Mouse (Mus musculus) forebrain, embryonic 15.5 days (tissue): ENCODE measurements around the gene Sv2b. TPM values are rescaled to one million over a fixed set of nuclear protein-coding genes. Genes with fewer than 3 reads are reported as not detected.
"Not testable (repeated sequence)": the region's sequence is repeated elsewhere in the genome, so short reads cannot be mapped to it uniquely, and the experiment has no call there.

Source experiments
- ATAC-seq: fragments of 200-750 bp; cut with Nextera tagmentation; replicated peaks from 2 replicates; pipeline ENCODE4 v1.8.0; 2017; ENCODE audit warnings: mild to moderate bottlenecking, moderate TSS enrichment, moderate library complexity
- H3K27ac ChIP-seq: fragments of 300-500 bp; sonication (generic); replicated peaks from 2 replicates; pipeline ENCODE4 v1.5.1; 2015; ENCODE audit warnings: mild to moderate bottlenecking, inconsistent platforms
- H3K27me3 ChIP-seq: fragments of 300-500 bp; sonication (generic); 2 replicates; pipeline ENCODE4 v1.6.1; 2015; ENCODE audit warnings: inconsistent platforms
- H3K36me3 ChIP-seq: fragments of 300-500 bp; sonication (generic); 2 replicates; pipeline ENCODE4 v1.6.1; 2015; ENCODE audit warnings: mild to moderate bottlenecking, inconsistent platforms
- H3K4me1 ChIP-seq: fragments of 300-500 bp; sonication (generic); 2 replicates; pipeline ENCODE4 v1.6.1; 2015; ENCODE audit warnings: inconsistent platforms
- H3K4me2 ChIP-seq: fragments of 300-500 bp; sonication (generic); replicated peaks from 2 replicates; pipeline ENCODE4 v1.6.1; 2015; ENCODE audit warnings: mild to moderate bottlenecking, inconsistent platforms
- H3K4me3 ChIP-seq: fragments of 300-500 bp; sonication (generic); 2 replicates; pipeline ENCODE4 v1.5.1; 2015; ENCODE audit warnings: mild to moderate bottlenecking, inconsistent platforms
- H3K9ac ChIP-seq: fragments of 300-500 bp; sonication (generic); replicated peaks from 2 replicates; pipeline ENCODE4 v1.6.1; 2015; ENCODE audit warnings: mild to moderate bottlenecking, inconsistent platforms
- H3K9me3 ChIP-seq: fragments of 300-500 bp; sonication (generic); 2 replicates; pipeline ENCODE4 v1.6.1; 2016; ENCODE audit warnings: inconsistent platforms
- WGBS: fragments of 180-500 bp; shearing (Covaris S2); methylation state at CpG from one replicate; pipeline ENCODE4 v1.1.7; 2015; ENCODE audit warnings: mixed read lengths; 5-methylcytosine and 5-hydroxymethylcytosine counted together
- polyA plus RNA-seq: library from polyadenylated mRNA; unstranded; fragments of >200 nt; fragmentation: Nextera tagmentation; extraction: Ambion mirVana; gene quantifications from 2 replicates; pipeline ENCODE4 v1.2.1, GENCODE M21; 2015

Gene Sv2b
- 9.7 and 10.0 TPM in 2 replicates for polyA plus RNA-seq

DNA sequence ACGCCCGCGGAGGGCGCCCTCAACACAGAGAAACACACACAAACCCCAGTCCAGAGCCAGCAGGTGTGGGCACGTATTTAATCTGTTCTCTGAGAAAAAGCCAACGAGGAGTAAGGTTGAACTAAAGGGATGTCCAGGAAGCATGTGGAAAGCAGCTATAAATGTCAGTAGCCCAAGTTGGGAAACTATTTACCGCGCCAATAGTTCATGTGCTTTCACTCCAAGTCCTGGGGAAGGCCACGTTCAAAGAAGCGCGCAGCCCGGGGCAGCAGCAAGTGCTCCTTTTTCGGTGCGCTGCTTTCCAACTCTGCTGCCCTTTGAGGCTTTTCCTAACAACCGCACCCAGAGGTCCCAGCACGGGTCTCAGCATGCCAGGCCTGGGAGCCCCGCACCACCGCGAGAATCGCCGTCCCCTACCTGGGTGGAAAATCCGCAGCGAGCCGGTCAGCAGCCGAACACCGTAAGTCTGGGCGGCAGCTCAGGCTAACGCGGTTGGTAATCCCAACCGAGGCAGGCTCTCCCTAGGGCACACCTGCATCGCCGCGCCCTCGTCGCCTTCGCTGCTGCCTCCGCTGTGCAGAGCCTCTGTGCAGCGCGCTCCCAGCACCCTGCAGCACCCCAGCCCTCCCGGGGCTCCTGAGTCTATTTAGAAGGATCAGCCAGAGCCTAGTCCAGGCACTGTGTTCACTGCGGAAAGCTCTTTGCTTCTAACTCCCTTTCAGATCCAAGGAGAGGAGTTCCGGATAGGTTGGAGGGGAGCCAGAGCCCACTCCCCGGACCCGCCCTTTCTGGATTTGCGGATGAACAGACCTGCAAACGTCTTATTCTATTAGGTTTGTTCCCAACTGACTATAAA is at the start of gene Sv2b:
TSS of gene Sv2b (minus strand) at position 806 of the 856 bp plus-strand sequence.
- WGBS = under 1% methylated on average over 46 of the region's 46 CpGs
- ATAC-seq = peak; percentile 79

DNA sequence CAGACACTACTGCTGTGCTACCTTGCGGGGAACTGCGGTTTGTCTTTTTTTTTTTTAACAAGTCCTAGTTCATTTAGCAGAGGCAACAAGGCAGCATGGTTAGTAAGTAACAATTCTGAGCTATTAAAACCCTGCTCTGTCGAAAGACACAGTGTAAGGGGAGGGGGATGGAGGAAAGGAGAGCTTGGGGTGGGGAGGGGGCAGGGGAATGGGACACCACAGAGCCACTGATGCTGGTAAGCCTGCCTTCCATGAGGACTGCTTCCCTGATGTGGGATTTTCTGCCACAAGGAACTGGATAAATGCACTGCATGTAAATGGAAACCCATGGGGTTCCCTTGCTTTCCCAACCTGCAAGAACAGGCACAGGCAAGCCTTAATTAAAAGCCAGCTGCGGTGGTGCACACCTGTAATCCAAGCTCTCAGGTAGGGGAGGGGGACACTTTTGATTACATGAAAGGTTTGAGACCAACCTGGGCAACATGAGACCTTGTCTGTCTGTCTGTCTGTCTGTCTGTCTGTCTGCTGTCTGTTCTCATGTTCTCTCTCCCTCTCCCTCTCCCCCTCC is 49.3 kb upstream of the Sv2b start:
- WGBS = 29% methylated on average over 4 of the region's 4 CpGs
- no peak overlapping the region for H3K27ac ChIP-seq
- H3K27me3 ChIP-seq = no peaks in the 10 kb centered on the region
- no peak overlapping the region for H3K4me3 ChIP-seq
- peaks cover 6% of the 10 kb centered on the region; the same call in 1 of the 2 replicates for H3K4me1 ChIP-seq
- no peak for ATAC-seq
- H3K4me2 ChIP-seq = no peak overlapping the region
- no peaks in the 10 kb centered on the region for H3K36me3 ChIP-seq
- H3K9me3 ChIP-seq = no peaks in the 10 kb centered on the region
- H3K9ac ChIP-seq = no peak overlapping the region

More for the DNA sequence above, at the start of gene Sv2b:
- peak within 1 kb of the TSS; percentile 58 for H3K9ac ChIP-seq
- H3K4me2 ChIP-seq = peak within 1 kb of the TSS; percentile 100
- no peaks in the 10 kb centered on the region for H3K36me3 ChIP-seq
- peaks cover 8% of the 10 kb centered on the region; the same call in 1 of the 2 replicates for H3K27me3 ChIP-seq
- no peak within 1 kb of the TSS for H3K27ac ChIP-seq
- peaks cover 16% of the 10 kb centered on the region for H3K4me1 ChIP-seq
- no peaks in the 10 kb centered on the region for H3K9me3 ChIP-seq
- peak within 1 kb of the TSS; percentile 51 for H3K4me3 ChIP-seq

DNA sequence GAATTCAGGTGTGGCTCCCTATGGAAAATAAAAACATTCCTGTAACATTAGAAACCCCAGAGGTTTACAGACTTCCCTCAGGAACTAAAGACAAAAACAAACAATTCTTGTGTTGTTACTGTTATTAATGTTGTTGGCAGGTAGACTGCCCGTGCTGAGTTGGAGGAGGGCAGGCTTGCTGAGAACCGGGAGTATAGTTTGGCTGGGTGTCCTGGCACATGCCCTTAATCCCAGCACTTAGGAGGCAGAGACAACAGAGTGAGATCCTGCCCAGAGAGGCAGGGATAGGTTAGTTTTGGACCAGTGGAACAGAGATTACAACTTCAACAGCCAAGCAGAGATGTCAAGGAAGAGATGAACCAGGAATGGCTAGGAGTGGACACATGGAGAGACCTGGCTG is 46.5 kb upstream of the Sv2b start:
- no peak for ATAC-seq
- Histone ChIP-seq H3K4me2 (no peak overlapping the region), H3K27ac (no peak overlapping the region), H3K4me1 (peaks cover under 1% of the 10 kb centered on the region; the same call in 1 of the 2 replicates), H3K9me3 (no peaks in the 10 kb centered on the region), H3K27me3 (no peaks in the 10 kb centered on the region), H3K36me3 (no peaks in the 10 kb centered on the region), H3K4me3 (no peak overlapping the region), H3K9ac (no peak overlapping the region)
- WGBS = 65% methylated on average over 2 of the region's 2 CpGs

DNA sequence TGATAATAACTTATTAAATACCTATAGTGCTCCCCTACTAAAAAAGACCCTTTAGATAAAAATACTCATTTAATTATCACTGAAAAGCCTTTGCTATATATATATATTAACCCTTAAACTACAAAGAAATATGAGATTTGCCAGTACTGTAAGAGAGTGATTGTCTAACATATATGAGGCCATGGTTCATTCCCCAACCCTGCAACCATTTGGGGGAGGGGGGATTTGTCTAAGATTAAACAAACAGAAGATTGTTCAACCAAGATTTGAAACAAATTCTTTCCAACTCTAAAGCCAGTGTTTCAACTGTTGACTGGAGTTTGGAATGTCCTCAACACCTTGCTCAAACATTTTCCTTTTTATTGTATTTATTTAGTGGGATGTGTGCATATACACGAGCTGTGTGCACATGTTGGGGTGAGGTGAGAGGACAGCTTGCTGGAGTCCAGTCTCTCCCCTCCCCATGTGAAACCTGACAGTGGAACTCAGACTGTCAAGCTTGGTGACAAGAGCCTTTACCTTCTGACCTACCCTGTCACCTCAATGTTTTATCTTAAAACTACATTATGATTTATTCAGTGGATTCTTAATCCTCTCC is 43.8 kb upstream of the Sv2b start:
- WGBS = 73% methylated on average over 1 of the region's 1 CpGs
- H3K9ac ChIP-seq = no peak overlapping the region
- ATAC-seq = no peak
- no peaks in the 10 kb centered on the region for H3K36me3 ChIP-seq
- H3K27ac ChIP-seq = no peak overlapping the region
- H3K4me3 ChIP-seq = no peak overlapping the region
- H3K4me2 ChIP-seq = no peak overlapping the region
- no peaks in the 10 kb centered on the region for H3K9me3 ChIP-seq
- H3K4me1 ChIP-seq = no peaks in the 10 kb centered on the region
- no peaks in the 10 kb centered on the region for H3K27me3 ChIP-seq

DNA sequence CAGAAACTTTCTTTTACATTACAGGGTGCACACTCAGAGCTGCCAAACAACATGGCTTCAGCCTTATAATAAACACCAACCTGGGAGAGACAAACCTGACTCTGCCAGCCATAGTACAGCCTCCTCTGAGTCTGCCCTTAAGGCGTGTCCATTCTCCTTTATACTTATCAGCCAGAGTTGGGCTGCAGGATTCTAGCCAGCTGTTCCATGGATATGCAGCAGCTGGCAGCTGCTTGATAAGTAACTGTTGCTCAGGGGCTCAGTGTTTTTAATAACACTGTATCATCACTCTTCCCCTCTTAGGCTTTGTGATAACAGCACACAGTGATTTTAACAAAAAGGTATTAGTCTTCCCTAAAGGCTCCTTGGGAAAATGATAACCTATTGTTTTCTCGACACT is 41.1 kb upstream of the Sv2b start:
- no peak overlapping the region for H3K27ac ChIP-seq
- H3K27me3 ChIP-seq = no peaks in the 10 kb centered on the region
- H3K9me3 ChIP-seq = no peaks in the 10 kb centered on the region
- WGBS = 76% methylated on average over 2 of the region's 2 CpGs
- no peak for ATAC-seq
- H3K4me1 ChIP-seq = no peaks in the 10 kb centered on the region
- H3K36me3 ChIP-seq = no peaks in the 10 kb centered on the region
- no peak overlapping the region for H3K9ac ChIP-seq
- H3K4me2 ChIP-seq = no peak overlapping the region
- H3K4me3 ChIP-seq = no peak overlapping the region

DNA sequence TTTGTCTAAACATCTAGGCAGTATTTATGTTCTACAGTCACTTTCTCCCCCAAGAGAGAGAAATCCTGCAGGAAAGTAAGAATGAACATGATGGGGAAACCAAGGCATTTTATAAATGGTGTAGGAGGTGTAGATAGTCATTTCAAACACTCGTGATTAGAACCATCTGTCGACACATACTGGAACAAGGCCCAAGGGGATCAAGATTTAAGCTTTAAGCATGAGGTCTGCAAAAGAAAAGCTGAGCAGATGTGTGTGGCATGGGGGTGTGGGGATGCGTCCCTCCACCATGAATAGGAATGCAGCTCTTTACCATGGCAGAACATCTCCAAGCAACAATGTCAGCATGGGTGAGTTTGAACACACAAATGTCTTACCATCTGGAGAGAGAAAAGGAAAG is 23.2 kb upstream of the Sv2b start:
- Histone ChIP-seq H3K4me2 (no peak overlapping the region), H3K4me1 (peaks cover 18% of the 10 kb centered on the region), H3K36me3 (no peaks in the 10 kb centered on the region), H3K9ac (no peak overlapping the region), H3K4me3 (no peak overlapping the region), H3K9me3 (no peaks in the 10 kb centered on the region), H3K27ac (no peak overlapping the region), H3K27me3 (no peaks in the 10 kb centered on the region)
- no peak for ATAC-seq
- WGBS = 49% methylated on average over 3 of the region's 3 CpGs

DNA sequence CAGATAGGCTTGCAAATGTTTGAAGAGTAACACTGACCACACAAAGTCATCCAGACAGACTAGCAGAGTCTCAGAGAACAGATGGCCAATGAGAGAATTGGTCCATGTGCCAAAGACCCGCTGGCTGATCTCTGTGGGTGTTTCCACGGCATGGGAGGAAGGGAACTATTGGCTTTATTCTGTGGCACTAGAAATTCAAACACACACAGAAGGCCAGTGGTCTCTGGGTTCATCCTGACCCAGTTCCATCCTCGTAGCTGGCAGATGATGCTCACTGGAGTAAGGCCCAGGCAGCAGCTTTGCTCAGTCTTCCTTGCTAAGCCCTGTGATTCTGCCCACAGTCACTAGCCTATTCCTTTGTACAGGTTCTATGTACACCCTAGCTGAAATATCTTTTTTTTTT is 20.7 kb upstream of the Sv2b start:
- Histone ChIP-seq H3K4me2 (no peak overlapping the region), H3K4me1 (peaks cover 18% of the 10 kb centered on the region), H3K9me3 (no peaks in the 10 kb centered on the region), H3K27me3 (no peaks in the 10 kb centered on the region), H3K36me3 (no peaks in the 10 kb centered on the region), H3K4me3 (no peak overlapping the region), H3K27ac (peak overlapping the region; percentile 76), H3K9ac (no peak overlapping the region)
- ATAC-seq = peak; percentile 66
- WGBS = 30% methylated on average over 3 of the region's 3 CpGs

DNA sequence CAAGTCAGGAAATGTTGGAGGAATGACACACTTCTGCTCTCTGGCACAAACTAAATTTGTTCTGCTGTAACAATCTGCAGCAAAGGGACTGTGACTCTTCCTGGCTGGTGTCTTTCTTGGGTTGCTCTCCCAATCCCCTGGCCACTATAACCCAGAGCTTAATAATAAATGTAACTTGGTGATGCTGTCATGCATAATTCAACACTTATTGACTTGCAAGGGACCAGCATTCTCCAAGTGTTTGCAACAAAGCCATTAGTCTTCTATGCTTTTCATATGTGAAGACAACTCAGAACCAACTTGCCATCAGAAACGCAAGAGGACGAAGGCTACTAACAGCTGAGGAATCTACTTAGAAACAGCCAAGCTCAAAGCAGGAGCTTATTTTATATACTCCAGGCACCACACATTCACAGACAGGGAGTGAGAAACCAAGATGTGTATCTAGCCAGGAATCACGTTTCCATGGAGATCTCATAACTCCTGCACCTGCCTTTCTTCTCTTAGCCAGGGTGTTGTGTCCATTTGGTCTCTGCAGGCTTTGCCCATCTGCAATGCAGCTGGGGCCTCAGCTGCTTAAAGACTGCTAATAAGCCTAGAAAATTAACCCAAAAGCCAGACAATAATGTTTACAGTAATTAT is 19.8 kb upstream of the Sv2b start:
- peak; percentile 79 for ATAC-seq
- H3K27ac ChIP-seq = peak overlapping the region; percentile 76
- no peaks in the 10 kb centered on the region for H3K27me3 ChIP-seq
- peaks cover 18% of the 10 kb centered on the region for H3K4me1 ChIP-seq
- H3K9ac ChIP-seq = no peak overlapping the region
- no peak overlapping the region for H3K4me2 ChIP-seq
- H3K36me3 ChIP-seq = no peaks in the 10 kb centered on the region
- no peaks in the 10 kb centered on the region for H3K9me3 ChIP-seq
- WGBS = 29% methylated on average over 3 of the region's 3 CpGs
- H3K4me3 ChIP-seq = no peak overlapping the region

DNA sequence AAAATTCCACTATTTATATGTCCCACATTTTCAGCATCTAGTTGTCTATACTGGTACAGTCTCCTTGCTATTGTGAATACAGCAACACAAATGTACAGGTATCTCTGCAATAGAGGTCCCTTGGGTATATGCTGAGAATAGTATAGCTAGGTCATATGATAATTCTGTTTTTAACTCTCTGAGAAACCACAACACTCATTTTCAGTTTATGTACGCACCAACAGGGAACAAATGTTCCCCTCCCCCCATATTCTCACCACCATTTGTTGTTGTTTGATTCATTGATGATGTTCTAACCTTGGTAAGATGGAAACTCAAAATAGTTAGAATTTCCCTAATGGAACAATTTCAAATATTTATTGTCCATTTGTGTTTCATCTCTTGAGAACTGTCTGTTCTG is 16.2 kb upstream of the Sv2b start:
- no peak overlapping the region for H3K9ac ChIP-seq
- 97% methylated on average over 1 of the region's 1 CpGs for WGBS

DNA sequence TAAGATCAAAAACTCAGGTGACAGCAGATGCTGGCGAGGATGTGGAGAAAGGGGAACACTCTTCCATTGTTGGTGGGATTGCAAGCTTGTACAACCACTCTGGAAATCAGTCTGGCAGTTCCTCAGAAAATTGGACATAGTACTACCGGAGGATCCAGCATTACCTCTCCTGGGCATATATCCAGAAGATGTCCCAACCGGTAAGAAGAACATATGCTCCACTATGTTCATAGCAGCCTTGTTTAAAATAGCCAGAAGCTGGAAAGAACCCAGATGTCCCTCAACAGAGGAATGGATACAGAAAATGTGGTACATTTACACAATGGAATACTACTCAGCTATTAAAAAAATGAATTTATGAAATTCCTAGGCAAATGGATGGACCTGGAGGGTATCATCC is 13.7 kb upstream of the Sv2b start:
- not testable (repeated sequence) for H3K9ac ChIP-seq, H3K4me1 ChIP-seq, ATAC-seq, H3K4me3 ChIP-seq, H3K36me3 ChIP-seq, H3K9me3 ChIP-seq, H3K4me2 ChIP-seq, H3K27ac ChIP-seq, H3K27me3 ChIP-seq
- 76% methylated on average over 3 of the region's 3 CpGs for WGBS

More for the DNA sequence above, 16.2 kb upstream of the Sv2b start:
- no peak overlapping the region for H3K27ac ChIP-seq
- no peaks in the 10 kb centered on the region for H3K36me3 ChIP-seq
- no peak overlapping the region for H3K4me2 ChIP-seq
- H3K9me3 ChIP-seq = no peaks in the 10 kb centered on the region
- no peak overlapping the region for H3K4me3 ChIP-seq
- no peak for ATAC-seq
- H3K4me1 ChIP-seq = peaks cover 18% of the 10 kb centered on the region
- no peaks in the 10 kb centered on the region for H3K27me3 ChIP-seq

DNA sequence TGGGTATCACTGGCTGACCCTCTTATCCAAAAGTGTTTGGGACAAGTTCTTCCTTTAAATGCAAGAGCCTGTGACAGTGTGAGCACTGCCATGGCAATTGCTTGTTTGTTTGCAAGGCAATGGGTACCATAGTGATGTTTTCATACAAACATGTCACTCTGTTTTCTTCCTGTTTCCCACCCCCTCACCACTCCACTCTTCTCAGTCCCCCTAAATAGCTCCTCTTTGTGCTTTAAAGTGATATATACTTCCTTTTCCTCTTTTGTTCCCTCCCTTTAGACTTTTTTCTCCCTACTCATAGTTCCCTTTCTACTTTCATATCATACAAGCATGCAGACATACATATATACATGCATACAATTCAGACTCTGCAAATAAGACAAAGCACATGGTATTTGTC is 10.9 kb upstream of the Sv2b start:
- H3K4me3 ChIP-seq = no peak overlapping the region
- H3K4me1 ChIP-seq = no peaks in the 10 kb centered on the region
- H3K27me3 ChIP-seq = no peaks in the 10 kb centered on the region
- H3K9ac ChIP-seq = no peak overlapping the region
- ATAC-seq = no peak
- no peaks in the 10 kb centered on the region for H3K36me3 ChIP-seq
- H3K4me2 ChIP-seq = no peak overlapping the region
- H3K27ac ChIP-seq = no peak overlapping the region
- H3K9me3 ChIP-seq = no peaks in the 10 kb centered on the region

DNA sequence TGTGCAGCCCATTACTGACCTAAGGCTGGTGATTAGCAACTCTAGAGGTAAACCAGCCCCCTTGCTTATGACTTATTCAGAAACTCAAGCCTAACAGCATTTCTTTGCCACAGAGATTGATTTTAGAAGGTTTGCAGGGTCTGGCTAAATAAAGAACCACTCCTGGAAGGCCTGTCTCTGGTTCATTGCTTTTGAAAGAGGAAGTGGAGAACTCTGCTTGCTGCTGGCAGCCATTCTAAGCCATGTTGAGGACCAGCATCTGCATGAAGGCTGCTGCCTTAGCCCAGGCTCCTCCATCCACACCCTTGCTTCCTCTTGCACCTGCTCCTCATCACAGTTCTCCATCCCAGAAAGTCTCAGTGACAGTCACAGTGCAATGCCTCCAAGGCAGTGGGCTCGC is 9.3 kb upstream of the Sv2b start:
- Histone ChIP-seq H3K36me3 (no peaks in the 10 kb centered on the region), H3K27me3 (no peaks in the 10 kb centered on the region), H3K27ac (no peak overlapping the region), H3K9me3 (no peaks in the 10 kb centered on the region), H3K4me2 (no peak overlapping the region), H3K4me3 (no peak overlapping the region), H3K9ac (no peak overlapping the region), H3K4me1 (no peaks in the 10 kb centered on the region)
- WGBS = 80% methylated on average over 1 of the region's 1 CpGs
- ATAC-seq = no peak
